Mouse (Mus musculus): ENCODE data around the gene Fkbp15. TPM values are rescaled to one million over a fixed set of nuclear protein-coding genes. Genes with fewer than 3 reads are reported as not detected.

The Fkbp15 gene
- total RNA-seq (2022), result 10 to 100 TPM; 34.7 to 40.4 (median 38.3) TPM

GRCm38 (mm10) chr4:62360088-62360804, at the start of gene Fkbp15, which contains the start of gene Slc31a1:
Gene Fkbp15 (minus strand): TSS chr4:62360548.
Gene Slc31a1 (plus strand): TSS chr4:62360727.
- DNase-seq (ENCODE audit: low spot score in 2 of 2), result peak; percentile 96 to 98

GRCm38 (mm10) chr4:62409615-62410014, 49.3 kb upstream of the Fkbp15 start:
- DNase-seq (ENCODE audit: low spot score in 2 of 2), result no peak

GRCm38 (mm10) chr4:62408601-62409282, 48.4 kb upstream of the Fkbp15 start, which contains the start of the genes Cdc26 and Prpf4:
Gene Cdc26 (minus strand): TSS chr4:62408642.
Gene Prpf4 (plus strand): TSS chr4:62408797.
- peak; percentile 93 to 99 for DNase-seq (ENCODE audit: low spot score in 2 of 2)

GRCm38 (mm10) chr4:62407730-62408582, 47.6 kb upstream of the Fkbp15 start:
- DNase-seq (ENCODE audit: low spot score in 2 of 2), result peak in 1 of 2 experiments; percentile 36

GRCm38 (mm10) chr4:62406133-62406532, 45.8 kb upstream of the Fkbp15 start:
- DNase-seq (ENCODE audit: low spot score in 2 of 2), result no peak

DNA sequence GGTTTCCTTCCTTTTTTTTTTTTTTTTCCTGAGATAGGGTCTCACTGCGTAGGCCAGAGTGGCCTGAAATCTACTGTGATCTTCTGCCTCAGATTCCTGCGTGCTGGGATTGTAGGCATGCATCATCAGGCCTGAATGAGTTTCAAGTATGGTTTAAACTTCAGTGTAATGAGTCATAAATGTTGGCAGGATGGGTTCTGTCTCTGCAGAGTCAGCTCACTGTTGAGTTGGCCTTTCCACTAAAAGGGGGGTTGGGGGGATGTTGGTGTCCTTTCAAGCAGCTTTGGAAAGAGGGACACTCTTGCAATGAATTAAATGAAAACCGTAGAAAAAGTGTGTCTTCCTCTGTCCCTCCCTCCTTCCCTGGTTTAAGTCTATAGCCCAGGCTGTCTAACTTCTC, 38.6 kb upstream of the Fkbp15 start:
- DNase-seq (ENCODE audit: low spot score in 2 of 2), result no peak

DNA sequence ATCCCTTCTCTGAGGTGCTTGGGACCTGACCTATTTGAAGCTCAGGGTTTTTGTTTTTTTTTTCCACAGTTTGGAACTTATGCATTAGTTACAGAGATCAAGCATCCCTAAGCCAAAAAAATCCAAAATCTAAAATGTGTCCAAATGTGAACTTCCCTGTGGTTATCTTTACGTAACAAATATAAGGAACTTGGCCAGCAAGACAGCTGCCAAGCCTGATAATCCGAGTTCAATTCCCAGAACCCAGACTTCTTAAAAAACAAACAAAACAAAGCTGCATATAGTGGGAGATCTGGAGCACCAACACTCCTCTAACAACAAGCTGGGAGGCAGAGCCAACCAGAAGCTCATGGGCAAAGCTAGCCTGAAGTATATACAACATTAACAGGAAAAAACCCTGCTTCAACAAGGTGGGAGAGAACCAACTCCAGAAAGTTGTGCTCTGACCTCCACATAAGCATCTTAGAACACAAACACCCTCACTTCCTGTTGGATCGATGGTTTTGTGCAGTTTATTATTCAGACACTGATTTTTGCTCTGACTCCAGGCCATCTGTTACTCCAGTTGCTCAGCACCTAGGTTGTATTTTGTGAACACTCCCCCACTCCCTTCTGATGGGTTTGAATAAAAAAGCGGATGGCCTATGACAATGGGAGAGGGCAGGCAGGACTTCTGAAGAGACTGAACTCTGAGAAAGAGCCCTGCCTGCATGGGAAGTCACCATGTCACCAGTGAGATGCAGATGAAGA, 37.4 kb upstream of the Fkbp15 start:
- no peak for DNase-seq (ENCODE audit: low spot score in 2 of 2)

DNA sequence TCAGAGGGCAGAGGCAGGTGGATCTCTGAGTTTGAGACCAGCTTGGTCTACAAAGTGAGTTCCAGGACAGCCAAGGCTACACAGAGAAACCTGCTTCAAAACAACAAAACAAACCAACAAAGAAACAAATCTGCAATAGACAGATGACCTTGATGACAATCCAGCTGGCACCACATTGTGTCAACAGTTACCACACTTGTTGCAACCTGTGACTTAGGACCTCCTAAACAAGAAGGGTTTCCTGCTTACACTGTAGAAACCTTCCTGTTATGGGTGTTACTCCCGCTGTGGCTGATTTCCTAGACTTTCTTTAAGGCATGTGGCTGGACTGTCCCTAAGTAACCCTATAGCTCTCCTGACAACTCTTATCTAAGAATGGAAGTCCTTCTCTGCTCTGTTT, 35.5 kb upstream of the Fkbp15 start:
- DNase-seq (ENCODE audit: low spot score in 2 of 2), result no peak

DNA sequence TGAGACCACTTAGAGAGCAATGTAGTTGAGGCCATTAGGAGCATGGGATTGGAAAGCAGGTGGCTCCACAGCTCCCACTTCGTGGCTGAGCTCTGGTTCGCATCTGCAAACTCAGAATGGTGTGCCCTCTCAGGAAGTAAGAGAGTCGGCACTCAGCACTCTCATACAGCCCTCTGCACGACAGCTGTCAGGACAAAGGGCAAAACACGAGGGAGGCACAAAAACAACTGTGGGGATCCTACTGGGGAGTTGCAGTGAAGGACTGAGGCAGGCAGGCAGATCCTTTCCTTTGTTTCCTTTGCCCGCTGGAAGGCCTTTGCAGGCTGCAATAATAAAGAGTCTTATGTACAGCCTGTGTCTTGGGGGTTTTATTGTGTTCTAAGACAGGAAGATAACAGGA, 33.1 kb upstream of the Fkbp15 start:
- DNase-seq (ENCODE audit: low spot score in 2 of 2), result no peak

- DNase-seq (ENCODE audit: low spot score in 2 of 2), result no peak
These were observed 31.5 kb upstream of the Fkbp15 start for GRCm38 (mm10) chr4:62391892-62392291.

DNA sequence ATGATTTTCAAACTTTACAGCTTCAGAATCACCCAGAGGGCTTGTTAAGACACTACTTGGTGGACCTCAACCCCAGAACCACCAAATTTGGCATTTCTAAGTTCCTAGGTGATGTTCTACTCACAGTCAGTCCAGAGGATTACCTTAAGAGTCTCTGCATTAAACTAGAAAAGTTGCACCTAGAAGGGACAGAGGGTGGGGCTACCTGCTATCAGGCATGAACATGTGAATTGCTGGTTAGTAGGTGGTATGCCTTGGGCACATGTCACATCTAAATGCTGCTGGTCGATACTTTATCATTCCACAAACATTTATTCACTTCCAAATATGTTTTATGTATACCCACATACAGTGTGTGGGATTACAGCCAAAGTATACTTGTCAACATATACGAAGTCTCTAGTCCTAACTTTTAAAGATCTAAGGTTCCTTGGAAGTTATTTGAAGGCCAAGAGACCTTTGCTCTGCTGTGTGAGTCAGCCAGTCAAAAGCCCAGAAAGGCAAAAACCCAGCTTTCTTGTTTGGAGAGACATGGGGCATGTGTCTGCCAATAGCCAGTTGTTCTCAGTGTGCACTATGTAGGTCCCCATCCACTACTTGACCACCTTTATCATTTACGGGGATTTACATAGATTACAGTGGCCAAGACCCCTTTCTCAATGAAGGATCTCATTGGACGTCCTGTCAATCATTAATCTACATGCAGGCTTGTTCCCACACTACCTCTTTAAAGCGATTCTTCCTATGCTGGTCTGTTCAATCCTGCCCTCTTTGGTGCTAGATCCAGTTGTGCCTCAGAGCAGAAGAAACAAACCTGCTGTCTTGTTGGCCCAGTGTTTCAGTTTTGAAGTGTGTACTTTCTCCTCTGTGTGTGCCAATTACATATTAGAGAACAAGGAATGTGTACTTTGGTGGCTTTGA, 29.5 kb upstream of the Fkbp15 start:
- DNase-seq (ENCODE audit: low spot score in 2 of 2), result no peak

GRCm38 (mm10) chr4:62385439-62385838, 25.1 kb upstream of the Fkbp15 start:
- DNase-seq (ENCODE audit: low spot score in 2 of 2), result peak in 1 of 2 experiments; percentile 33

DNA sequence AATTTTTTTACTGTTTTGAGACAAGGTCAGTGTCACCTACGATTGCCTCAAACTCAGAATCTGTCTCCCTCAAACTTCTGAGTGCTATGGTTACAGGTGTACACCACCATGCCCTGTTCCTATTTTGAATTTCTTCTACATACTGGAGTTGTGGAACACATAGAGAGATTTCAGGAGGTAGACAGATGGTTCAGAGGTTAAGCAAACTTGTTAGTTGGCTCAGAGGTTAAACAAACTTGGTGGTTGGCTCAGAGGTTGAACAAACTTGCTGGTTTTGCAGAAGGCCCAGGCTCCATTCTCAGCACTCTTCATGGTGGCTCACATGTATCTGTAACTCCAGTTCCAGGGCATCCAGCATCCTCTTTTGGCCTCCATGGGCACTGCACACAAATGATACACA, 23.8 kb upstream of the Fkbp15 start:
- DNase-seq (ENCODE audit: low spot score in 2 of 2), result no peak

DNA sequence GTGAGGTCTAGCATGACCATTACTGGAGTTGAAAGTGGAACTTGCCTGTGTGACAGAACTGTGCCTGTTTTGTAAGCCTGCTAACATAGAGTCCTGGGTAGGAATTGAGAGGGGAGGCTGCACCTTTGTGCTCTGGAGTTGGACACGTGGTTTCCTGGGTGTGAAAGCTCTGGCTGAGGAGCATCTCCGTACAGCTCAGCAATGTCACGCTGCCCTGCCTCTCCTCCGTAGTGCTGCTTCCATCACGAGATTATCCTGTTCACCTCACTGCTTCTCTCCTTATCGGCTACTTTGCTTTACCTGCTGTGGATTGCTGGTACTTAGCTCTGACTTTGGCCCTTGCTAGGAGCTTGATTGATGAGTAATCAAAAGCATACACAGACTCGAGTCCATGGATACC, 23.4 kb upstream of the Fkbp15 start:
- no peak for DNase-seq (ENCODE audit: low spot score in 2 of 2)

DNA sequence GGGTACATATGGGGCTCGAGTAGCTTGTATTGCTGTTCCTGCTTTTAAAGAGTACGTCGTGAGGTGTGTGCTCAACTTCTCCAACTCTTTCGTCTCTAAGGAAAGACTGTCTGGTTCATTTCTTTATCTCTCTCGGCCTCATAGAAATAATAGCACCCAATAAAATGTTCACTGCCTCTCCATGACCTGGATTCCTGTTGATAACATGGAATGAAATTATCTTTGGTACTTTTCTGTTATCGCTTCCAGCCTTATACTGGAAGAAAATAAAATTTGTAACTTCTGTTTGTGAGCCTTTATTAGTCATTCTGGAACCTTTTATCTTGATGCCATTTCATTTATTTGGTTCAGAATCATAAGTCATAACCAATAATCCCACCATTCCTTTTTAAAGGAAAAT, 22.9 kb upstream of the Fkbp15 start:
- DNase-seq (ENCODE audit: low spot score in 2 of 2), result no peak

DNA sequence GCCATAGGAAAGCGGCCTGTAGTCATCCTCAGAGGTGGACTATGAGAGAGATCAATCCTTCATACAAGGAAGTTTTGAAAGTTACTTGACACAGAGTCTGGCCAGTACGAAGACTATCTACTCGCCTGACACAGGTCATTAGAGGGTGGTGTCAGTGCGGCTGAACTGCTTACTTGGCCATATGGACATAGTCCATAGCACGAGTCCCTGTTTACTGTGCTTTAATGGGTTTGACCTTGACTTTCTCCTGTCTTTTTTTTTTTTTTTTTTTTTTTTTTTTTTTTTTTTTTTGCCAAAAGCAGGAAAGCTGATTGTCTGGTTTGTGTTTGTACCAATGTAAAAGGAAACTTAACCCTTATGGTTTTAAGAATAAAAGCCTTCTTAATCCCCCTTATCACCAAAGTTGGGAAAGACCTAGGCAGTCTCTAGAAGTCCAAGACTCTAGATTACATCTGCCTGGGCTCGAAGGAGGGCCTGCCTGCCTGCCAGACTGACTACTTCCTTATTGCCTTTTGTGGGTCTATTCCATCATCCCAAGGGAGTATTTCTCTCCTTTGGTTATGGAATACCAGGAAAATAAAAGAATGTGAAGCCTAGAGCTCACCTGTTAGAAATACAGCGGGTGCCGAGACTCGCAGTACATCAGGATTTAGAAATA, 19.5 kb upstream of the Fkbp15 start:
- no peak for DNase-seq (ENCODE audit: low spot score in 2 of 2)

DNA sequence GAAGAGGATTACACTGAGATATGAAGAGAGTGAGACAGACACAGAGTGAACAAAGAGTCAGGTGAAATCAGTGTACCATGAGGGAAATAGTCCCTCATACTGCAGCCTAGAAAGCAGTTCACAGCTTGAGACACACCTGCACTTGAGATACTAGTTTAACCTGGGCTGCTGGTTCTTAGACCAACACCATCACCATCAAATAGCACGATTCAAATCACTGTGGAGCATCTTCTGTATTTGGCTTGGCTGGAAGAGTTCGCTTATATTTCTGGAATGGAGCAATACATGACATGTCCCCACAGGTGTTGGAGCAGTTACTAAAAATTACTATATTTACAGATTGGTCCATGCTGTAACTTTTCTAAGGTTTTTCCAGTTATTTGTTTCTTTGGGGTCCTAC, 15.8 kb upstream of the Fkbp15 start:
- DNase-seq (ENCODE audit: low spot score in 2 of 2), result no peak

GRCm38 (mm10) chr4:62374342-62374741, 14.0 kb upstream of the Fkbp15 start:
- DNase-seq (ENCODE audit: low spot score in 2 of 2), result no peak

GRCm38 (mm10) chr4:62373668-62374067, 13.3 kb upstream of the Fkbp15 start:
- DNase-seq (ENCODE audit: low spot score in 2 of 2), result no peak
